Mouse (Mus musculus): ENCODE measurements around the gene Fbxw9. TPM values are rescaled to one million over a fixed set of nuclear protein-coding genes. Genes with fewer than 3 reads are reported as not detected.
A peak's percentile ranks its signal among the peaks of the same experiment; 100 is the strongest.

Fbxw9 gene
- 10 to 100 TPM; 16.2 to 17.5 TPM for total RNA-seq (2021)
- long read RNA-seq, experiment 1, transcript Fbxw9-203 (9 exons, 1,993 nt): minor isoform, 10 of 45 reads
- long read RNA-seq, experiment 1, transcript Fbxw9-201 (10 exons, 1,907 nt): major isoform, 15 of 45 reads
- long read RNA-seq, experiment 1, partial matches to known transcripts: 8 of 45 reads
- long read RNA-seq, experiment 1, other reads (novel, unspliced or antisense): 12 of 45 reads
- long read RNA-seq, experiment 2, transcript Fbxw9-203 (9 exons, 1,993 nt): minor isoform, 7 of 20 reads
- long read RNA-seq, experiment 2, transcript Fbxw9-201 (10 exons, 1,907 nt): major isoform, 9 of 20 reads
- long read RNA-seq, experiment 2, partial matches to known transcripts: 0 of 20 reads
- long read RNA-seq, experiment 2, other reads (novel, unspliced or antisense): 4 of 20 reads

GRCm38 (mm10) chr8:85059879-85060616 is at the start of gene Fbxw9:
Gene Fbxw9, plus strand, starts transcription at chr8:85060055.
- DNase-seq (ENCODE audit: low spot score in 2 of 2): peak; percentile 93

GRCm38 (mm10) chr8:85011242-85011641 is 48.6 kb upstream of the Fbxw9 start:
- DNase-seq (ENCODE audit: low spot score in 2 of 2): no peak

GRCm38 (mm10) chr8:85013230-85013840 is 46.5 kb upstream of the Fbxw9 start:
- peak; percentile 80 to 83 for DNase-seq (ENCODE audit: low spot score in 2 of 2)

GRCm38 (mm10) chr8:85014431-85014830 is 45.4 kb upstream of the Fbxw9 start, which contains the start of gene Best2:
Gene Best2, minus strand, starts transcription at chr8:85014531.
- no peak for DNase-seq (ENCODE audit: low spot score in 2 of 2)

- no peak for DNase-seq (ENCODE audit: low spot score in 2 of 2)
Measured at GRCm38 (mm10) chr8:85016724-85017123, 43.1 kb upstream of the Fbxw9 start.

- no peak for DNase-seq (ENCODE audit: low spot score in 2 of 2)
Measured at GRCm38 (mm10) chr8:85017209-85017608, 42.6 kb upstream of the Fbxw9 start.

GRCm38 (mm10) chr8:85021514-85022055 is 38.3 kb upstream of the Fbxw9 start:
- no peak for DNase-seq (ENCODE audit: low spot score in 2 of 2)

GRCm38 (mm10) chr8:85023846-85024245 is 36.0 kb upstream of the Fbxw9 start:
- DNase-seq (ENCODE audit: low spot score in 2 of 2): no peak

- DNase-seq (ENCODE audit: low spot score in 2 of 2): peak; percentile 75 to 76
Measured at GRCm38 (mm10) chr8:85025098-85025932, 34.5 kb upstream of the Fbxw9 start, which contains the start of gene Asna1. Gene Asna1, minus strand, starts transcription at chr8:85025281.

- peak; percentile 95 to 96 for DNase-seq (ENCODE audit: low spot score in 2 of 2)
Measured at GRCm38 (mm10) chr8:85026670-85027515, 33.0 kb upstream of the Fbxw9 start, which contains the start of gene Trir. Gene Trir, plus strand, starts transcription at chr8:85026823.

GRCm38 (mm10) chr8:85027516-85027855 is 32.4 kb upstream of the Fbxw9 start:
- DNase-seq (ENCODE audit: low spot score in 2 of 2): no peak

- no peak for DNase-seq (ENCODE audit: low spot score in 2 of 2)
Measured at GRCm38 (mm10) chr8:85027922-85028321, 31.9 kb upstream of the Fbxw9 start.

- no peak for DNase-seq (ENCODE audit: low spot score in 2 of 2)
Measured at GRCm38 (mm10) chr8:85029271-85029670, 30.6 kb upstream of the Fbxw9 start.

- DNase-seq (ENCODE audit: low spot score in 2 of 2): no peak
Measured at GRCm38 (mm10) chr8:85032622-85033311, 27.1 kb upstream of the Fbxw9 start.

GRCm38 (mm10) chr8:85033867-85034266 is 26.0 kb upstream of the Fbxw9 start:
- DNase-seq (ENCODE audit: low spot score in 2 of 2): no peak

GRCm38 (mm10) chr8:85034764-85035163 is 25.1 kb upstream of the Fbxw9 start:
- DNase-seq (ENCODE audit: low spot score in 2 of 2): peak; percentile 63

GRCm38 (mm10) chr8:85035165-85035727 is 24.6 kb upstream of the Fbxw9 start:
- no peak for DNase-seq (ENCODE audit: low spot score in 2 of 2)

- no peak for DNase-seq (ENCODE audit: low spot score in 2 of 2)
Measured at GRCm38 (mm10) chr8:85035728-85036310, 24.0 kb upstream of the Fbxw9 start.
